21 mouse cellular contexts compared by ENCODE assay signal in genomic region chr8:46811944-46812343, GRCm38 (mm10).
A peak's percentile ranks its signal among the peaks of the same experiment; 100 is the strongest.
DNase-seq lines count a peak whose midpoint lies in the region; ATAC-seq and TF ChIP-seq lines count a peak whose summit lies in the region.
"Had no signal": no experiment of that assay in that cellular context is flagged by ENCODE, and none has a peak within 500 bp of the region (broad histone marks: within the 10 kb centered on the region; RNA-seq: fewer than 3 reads in every experiment).

No protein-coding gene starts in this region.

- H3K27me3 ChIP-seq in liver, embryonic 14.5 days (ENCODE audit: control insufficient read depth, insufficient read depth, low read length) = no peaks in the 10 kb centered on the region
- H3K27me3 ChIP-seq in small intestine, adult 2 months (ENCODE audit: control insufficient read depth, insufficient read depth, low read length) = no peaks in the 10 kb centered on the region
- no peaks in the 10 kb centered on the region for H3K27me3 ChIP-seq in forebrain, embryonic 14.5 days (replicated peaks; ENCODE audit: control insufficient read depth, insufficient read depth, low read length)
- no peaks in the 10 kb centered on the region for H3K27me3 ChIP-seq in heart, embryonic 10.5 days (ENCODE audit: insufficient read depth, poor library complexity, severe bottlenecking)
- H3K27me3 ChIP-seq in forebrain, embryonic 13.5 days = no peaks in the 10 kb centered on the region
- H3K27me3 ChIP-seq: heart, embryonic 12.5 days; liver, embryonic 15.5 days had no signal

- TF ChIP-seq CTCF in layer of hippocampus, adult 2 months (conservative IDR thresholded peaks at IDR 0.05) = no peak
- TF ChIP-seq CTCF in liver, embryonic 14.5 days (IDR thresholded peaks at IDR 0.05; ENCODE audit: low read depth) = no peak
- no peak for TF ChIP-seq CTCF in small intestine, adult 2 months (IDR thresholded peaks at IDR 0.05; ENCODE audit: extremely low read depth, insufficient read length, insufficient replicate concordance, low read depth, low read length)

- H3K9me3 ChIP-seq in liver, embryonic 14.5 days (ENCODE audit: control insufficient read depth, low read length) = no peaks in the 10 kb centered on the region
- no peaks in the 10 kb centered on the region for H3K9me3 ChIP-seq in forebrain, embryonic 14.5 days (replicated peaks; ENCODE audit: control insufficient read depth, low read length)
- H3K9me3 ChIP-seq in heart, embryonic 10.5 days = no peaks in the 10 kb centered on the region
- H3K9me3 ChIP-seq in forebrain, embryonic 13.5 days (replicated peaks) = no peaks in the 10 kb centered on the region
- H3K9me3 ChIP-seq: embryonic facial prominence, embryonic 10.5 days; G1E; heart, embryonic 12.5 days; liver, embryonic 15.5 days had no signal

- peak; percentile 55 for ATAC-seq in common myeloid progenitor, adult 5-6 weeks (replicated peaks; ENCODE audit: low read depth, poor library complexity, severe bottlenecking)
- ATAC-seq in liver, embryonic 14.5 days (ENCODE audit: insufficient read depth) = peak; percentile 18; the same call in 1 of the 2 replicates
- no peak for ATAC-seq in forebrain, embryonic 14.5 days
- ATAC-seq in forebrain, embryonic 13.5 days = no peak
- ATAC-seq: forebrain, embryonic 16.5 days; hindbrain, embryonic 16.5 days had no signal

- no peak overlapping the region for H3K9ac ChIP-seq in liver, embryonic 14.5 days (replicated peaks)
- no peak overlapping the region for H3K9ac ChIP-seq in forebrain, embryonic 14.5 days (ENCODE audit: low read length)
- H3K9ac ChIP-seq in forebrain, embryonic 13.5 days = no peak overlapping the region
- H3K9ac ChIP-seq: heart, embryonic 12.5 days; liver, embryonic 15.5 days had no signal

- peak overlapping the region; percentile 74; the same call in 1 of the 2 replicates for H3K27ac ChIP-seq in layer of hippocampus, adult 2 months
- H3K27ac ChIP-seq in liver, embryonic 14.5 days = no peak overlapping the region
- H3K27ac ChIP-seq in small intestine, adult 2 months (ENCODE audit: insufficient read depth, low read depth, low read length) = peak overlapping the region; percentile 72
- no peak overlapping the region for H3K27ac ChIP-seq in forebrain, embryonic 14.5 days (ENCODE audit: low read depth, low read length)
- no peak overlapping the region for H3K27ac ChIP-seq in heart, embryonic 10.5 days
- H3K27ac ChIP-seq in forebrain, embryonic 13.5 days = no peak overlapping the region
- H3K27ac ChIP-seq: embryonic facial prominence, embryonic 10.5 days; liver, embryonic 15.5 days; midbrain, embryonic 10.5 days had no signal

- WGBS in liver, embryonic 14.5 days (ENCODE audit: insufficient replicate concordance) = 15% methylated on average over 2 of the region's 2 CpGs
- WGBS in small intestine, adult 2 months = 84% methylated on average over 2 of the region's 2 CpGs
- 90% methylated on average over 2 of the region's 2 CpGs for WGBS in forebrain, embryonic 14.5 days
- WGBS in heart, embryonic 10.5 days = 68% methylated on average over 2 of the region's 2 CpGs
- WGBS in forebrain, embryonic 13.5 days = 96% methylated on average over 2 of the region's 2 CpGs

- peak; percentile 57 for TF ChIP-seq EP300 in liver, embryonic 14.5 days (IDR thresholded peaks at IDR 0.05; ENCODE audit: low read depth)

- H3K4me3 ChIP-seq in layer of hippocampus, adult 2 months = no peak overlapping the region
- H3K4me3 ChIP-seq in liver, embryonic 14.5 days (ENCODE audit: insufficient read depth in 1 of 2, low read depth in 2 of 2, low read length in 2 of 2) = no peak overlapping the region
- no peak overlapping the region for H3K4me3 ChIP-seq in small intestine, adult 2 months (ENCODE audit: low read depth, low read length)
- H3K4me3 ChIP-seq in forebrain, embryonic 14.5 days (ENCODE audit: low read depth, low read length) = no peak overlapping the region
- no peak overlapping the region for H3K4me3 ChIP-seq in heart, embryonic 10.5 days
- H3K4me3 ChIP-seq in forebrain, embryonic 13.5 days = no peak overlapping the region
- H3K4me3 ChIP-seq: embryonic facial prominence, embryonic 10.5 days; heart, embryonic 12.5 days; liver, embryonic 15.5 days; midbrain, embryonic 10.5 days had no signal

- DNase-seq in layer of hippocampus, adult 2 months (ENCODE audit: low spot score in 2 of 2) = no peak
- DNase-seq in layer of hippocampus, postnatal 36 days = no peak
- peak in 1 of 3 experiments; percentile 24 for DNase-seq in liver, embryonic 14.5 days (ENCODE audit: low read depth in 3 of 3, low spot score in 3 of 3)
- no peak for DNase-seq in forebrain, embryonic 14.5 days (ENCODE audit: low spot score)
- no peak for DNase-seq in heart, embryonic 10.5 days (ENCODE audit: low spot score)
- DNase-seq: cerebellum, adult 2 months; kidney, adult 2 months; kidney, postnatal 10 days; left cerebral cortex, postnatal 4 days; retina, postnatal 1 day; thymus, postnatal 14 days had no signal

- H3K4me2 ChIP-seq in liver, embryonic 14.5 days (ENCODE audit: low read depth) = no peak overlapping the region
- H3K4me2 ChIP-seq in forebrain, embryonic 14.5 days (ENCODE audit: low read length) = no peak overlapping the region
- no peak overlapping the region for H3K4me2 ChIP-seq in forebrain, embryonic 13.5 days
- H3K4me2 ChIP-seq: heart, embryonic 12.5 days; liver, embryonic 15.5 days had no signal

- no peak for TF ChIP-seq POLR2A in small intestine, adult 2 months (IDR thresholded peaks at IDR 0.05; ENCODE audit: low read depth, low read length)

- H3K4me1 ChIP-seq in liver, embryonic 14.5 days (replicated peaks; ENCODE audit: control insufficient read depth in 2 of 2, insufficient read depth in 2 of 2, low read length in 1 of 2) = peaks cover 7 to 13% of the 10 kb centered on the region in 2 experiments
- H3K4me1 ChIP-seq in small intestine, adult 2 months (ENCODE audit: control insufficient read depth, insufficient read depth, insufficient read length, low read length) = peaks cover 3% of the 10 kb centered on the region; the same call in 1 of the 2 replicates
- H3K4me1 ChIP-seq in forebrain, embryonic 14.5 days (ENCODE audit: control insufficient read depth, insufficient read depth, low read length) = no peaks in the 10 kb centered on the region
- H3K4me1 ChIP-seq in heart, embryonic 10.5 days = peaks cover 3% of the 10 kb centered on the region; the same call in 1 of the 2 replicates
- no peaks in the 10 kb centered on the region for H3K4me1 ChIP-seq in forebrain, embryonic 13.5 days
- H3K4me1 ChIP-seq: embryonic facial prominence, embryonic 10.5 days had no signal

- peaks cover 2% of the 10 kb centered on the region; the same call in 1 of the 2 replicates for H3K36me3 ChIP-seq in liver, embryonic 14.5 days (replicated peaks; ENCODE audit: control insufficient read depth, insufficient read depth, low read depth)
- H3K36me3 ChIP-seq in small intestine, adult 2 months (ENCODE audit: control insufficient read depth, insufficient read depth, low read length) = peaks cover 40% of the 10 kb centered on the region
- peaks cover 14% of the 10 kb centered on the region for H3K36me3 ChIP-seq in forebrain, embryonic 14.5 days (ENCODE audit: control insufficient read depth, insufficient read depth, low read length)
- H3K36me3 ChIP-seq in heart, embryonic 10.5 days = peaks cover 34% of the 10 kb centered on the region
- peaks cover 15% of the 10 kb centered on the region for H3K36me3 ChIP-seq in forebrain, embryonic 13.5 days (ENCODE audit: poor library complexity, severe bottlenecking)

Comparison
In these comparisons a context has a peak if more than half of its experiments do, and no peak if none do; other contexts are left out.
1. H3K27ac ChIP-seq: peak in layer of hippocampus, adult 2 months (single experiment) and small intestine, adult 2 months (single experiment); none in liver, embryonic 14.5 days (single experiment), forebrain, embryonic 14.5 days (single experiment), heart, embryonic 10.5 days (single experiment) and forebrain, embryonic 13.5 days (single experiment).
2. ATAC-seq: peak in common myeloid progenitor, adult 5-6 weeks (single experiment) and liver, embryonic 14.5 days (single experiment); none in forebrain, embryonic 14.5 days (single experiment) and forebrain, embryonic 13.5 days (single experiment).